Mouse (Mus musculus) hindbrain, embryonic 16.5 days (tissue): ENCODE measurements at regions not wholly inside any gene's neighbourhood (a gene's known extent, or its start where the extent isn't known, plus 50 kb on each side); places are given as distances from the start of the nearest gene placed in this dataset.

Source experiments
- ATAC-seq: fragments of 200-750 bp; cut with Nextera tagmentation; 2 replicates; pipeline ENCODE4 v1.8.0; 2017; ENCODE audit warnings: moderate TSS enrichment, moderate library complexity
- H3K27ac ChIP-seq: fragments of 300-500 bp; sonication (generic); 2 replicates; pipeline ENCODE4 v1.5.1; 2014; ENCODE audit warnings: low read depth, mild to moderate bottlenecking, control low read depth, low read length, moderate library complexity
- H3K27me3 ChIP-seq: fragments of 300-500 bp; sonication (generic); replicated peaks from 2 replicates; pipeline ENCODE4 v1.6.1; 2014; ENCODE audit warnings: low read length; ENCODE audit not compliant: control insufficient read depth, insufficient read depth
- H3K36me3 ChIP-seq: fragments of 300-500 bp; sonication (generic); 2 replicates; pipeline ENCODE4 v1.6.1; 2014; ENCODE audit warnings: mild to moderate bottlenecking, low read length, moderate library complexity, mixed read lengths; ENCODE audit not compliant: control insufficient read depth, insufficient read depth
- H3K4me1 ChIP-seq: fragments of 300-500 bp; sonication (generic); 2 replicates; pipeline ENCODE4 v1.6.1; 2014; ENCODE audit warnings: low read depth, low read length; ENCODE audit not compliant: control insufficient read depth, insufficient read depth
- H3K4me2 ChIP-seq: fragments of 300-500 bp; sonication (generic); 2 replicates; pipeline ENCODE4 v1.6.1; 2014; ENCODE audit warnings: mild to moderate bottlenecking, low read length, control low read depth, moderate library complexity
- H3K4me3 ChIP-seq: fragments of 300-500 bp; sonication (generic); 2 replicates; pipeline ENCODE4 v1.5.1; 2014; ENCODE audit warnings: mild to moderate bottlenecking, low read length, control low read depth, moderate library complexity
- H3K9ac ChIP-seq: fragments of 300-500 bp; sonication (generic); 2 replicates; pipeline ENCODE4 v1.6.1; 2014; ENCODE audit warnings: low read depth, mild to moderate bottlenecking, control low read depth, low read length, moderate library complexity
- H3K9me3 ChIP-seq: fragments of 300-500 bp; sonication (generic); 2 replicates; pipeline ENCODE4 v1.6.1; 2014; ENCODE audit warnings: mild to moderate bottlenecking, low read length, moderate library complexity; ENCODE audit not compliant: control insufficient read depth
- WGBS: fragments of 180-500 bp; shearing (Covaris S2); extraction: QIAGEN DNeasy Blood & Tissue Kit; methylation state at CpG from one replicate; pipeline ENCODE4 v1.1.7; 2014; 5-methylcytosine and 5-hydroxymethylcytosine counted together

- Histone ChIP-seq H3K4me1 (no peaks in the 10 kb centered on the region), H3K27ac (no peak overlapping the region), H3K9ac (no peak overlapping the region), H3K36me3 (no peaks in the 10 kb centered on the region), H3K4me3 (no peak overlapping the region), H3K9me3 (no peaks in the 10 kb centered on the region), H3K4me2 (no peak overlapping the region), H3K27me3 (no peaks in the 10 kb centered on the region)
- WGBS: 100% methylated on average over 2 of the region's 2 CpGs
- no peak for ATAC-seq
Measured at GRCm38 (mm10) chr1:7823969-7824368, 3016.3 kb downstream of the Gm37988 start.
